Comparison of ENCODE assay signal across 9 mouse cellular contexts in the genomic region with DNA sequence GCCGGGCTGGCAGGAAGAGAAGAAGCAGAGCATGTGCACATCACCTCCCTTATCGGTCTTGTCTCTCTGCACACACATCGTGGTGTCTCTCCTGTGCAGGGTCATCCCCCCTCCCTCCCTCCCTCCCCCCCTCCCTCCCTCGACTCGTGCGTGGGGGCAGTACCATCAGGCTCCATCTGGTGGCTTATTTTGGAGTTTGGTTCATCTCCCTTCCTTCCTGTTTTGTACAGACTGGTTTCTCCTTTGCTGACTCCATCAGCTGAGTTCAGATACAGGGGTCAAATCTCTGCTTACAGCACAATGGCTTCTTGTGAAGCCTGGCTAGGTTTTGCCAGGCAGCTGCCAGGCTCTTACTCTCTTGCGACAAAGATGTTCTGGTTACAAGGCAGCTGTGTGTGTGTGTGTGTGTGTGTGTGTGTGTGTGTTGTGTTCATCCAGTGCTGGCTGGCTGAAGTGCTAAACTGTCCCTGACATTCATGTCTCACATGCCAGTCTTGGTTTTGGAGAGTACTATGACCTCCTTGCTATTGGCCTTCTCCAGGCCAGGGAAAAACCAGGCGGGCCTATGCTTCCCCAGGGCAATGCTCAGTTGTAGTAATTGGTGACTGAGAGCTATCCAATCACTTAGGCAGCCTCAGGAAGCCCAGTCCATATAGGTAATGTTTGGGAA. TPM values are rescaled to one million over a fixed set of nuclear protein-coding genes. Genes with fewer than 3 reads are reported as not detected.
DNase-seq lines count a peak whose midpoint lies in the region; ATAC-seq and TF ChIP-seq lines count a peak whose summit lies in the region.
"Had no signal": no experiment of that assay in that cellular context is flagged by ENCODE, and none has a peak within 500 bp of the region (broad histone marks: within the 10 kb centered on the region; RNA-seq: fewer than 3 reads in every experiment).

No protein-coding gene starts in this region.

- no peak overlapping the region for H3K4me2 ChIP-seq in heart, postnatal 0 days (ENCODE audit: low read depth, low read length)
- H3K4me2 ChIP-seq: midbrain, embryonic 12.5 days had no signal

- WGBS in heart, postnatal 0 days: 20% methylated on average over 8 of the region's 8 CpGs
- 18% methylated on average over 8 of the region's 8 CpGs for WGBS in heart, adult 2 months

- no peak overlapping the region for H3K9ac ChIP-seq in heart, postnatal 0 days (replicated peaks; ENCODE audit: low read depth, low read length)
- no peak overlapping the region for H3K9ac ChIP-seq in heart, adult 2 months (ENCODE audit: low read depth, low read length)
- H3K9ac ChIP-seq: midbrain, embryonic 12.5 days had no signal

- ATAC-seq in heart, postnatal 0 days (ENCODE audit: insufficient read depth, low read depth): peak; percentile 70

- H3K27me3 ChIP-seq in heart, postnatal 0 days (ENCODE audit: control insufficient read depth, insufficient read depth, low read length): no peaks in the 10 kb centered on the region
- H3K27me3 ChIP-seq in heart, adult 2 months (ENCODE audit: control insufficient read depth, insufficient read depth, low read length): no peaks in the 10 kb centered on the region
- H3K27me3 ChIP-seq: midbrain, embryonic 12.5 days had no signal

- no peaks in the 10 kb centered on the region for H3K36me3 ChIP-seq in heart, postnatal 0 days (replicated peaks; ENCODE audit: control insufficient read depth, insufficient read depth, low read length)
- H3K36me3 ChIP-seq in heart, adult 2 months (ENCODE audit: control insufficient read depth, insufficient read depth, low read length): no peaks in the 10 kb centered on the region
- H3K36me3 ChIP-seq: midbrain, embryonic 12.5 days had no signal

- no peak for TF ChIP-seq POLR2A in heart, adult 2 months (IDR thresholded peaks at IDR 0.05; ENCODE audit: insufficient read depth, low read depth, low read length)

- no peak overlapping the region for H3K4me3 ChIP-seq in heart, postnatal 0 days (ENCODE audit: low read depth, low read length)
- H3K4me3 ChIP-seq in heart, adult 2 months: no peak overlapping the region
- H3K4me3 ChIP-seq: midbrain, embryonic 12.5 days had no signal

- H3K4me1 ChIP-seq in heart, postnatal 0 days (ENCODE audit: control insufficient read depth, insufficient read depth): peaks cover 7% of the 10 kb centered on the region
- peaks cover 2% of the 10 kb centered on the region for H3K4me1 ChIP-seq in heart, adult 2 months (ENCODE audit: control insufficient read depth, insufficient read depth, low read length)

- H3K9me3 ChIP-seq in heart, postnatal 0 days (replicated peaks; ENCODE audit: control insufficient read depth, low read length): no peaks in the 10 kb centered on the region
- H3K9me3 ChIP-seq: midbrain, embryonic 12.5 days had no signal

- no peaks in the 10 kb centered on the region for H3K79me2 ChIP-seq in heart, adult 2 months (replicated peaks; ENCODE audit: control insufficient read depth, insufficient read depth, low read length)

- peak; percentile 41 for DNase-seq in heart, postnatal 0 days (ENCODE audit: low spot score)
- no peak for DNase-seq in heart, adult 2 months
- DNase-seq in right cerebral cortex, adult 18-20 months: peak; percentile 7
- DNase-seq in right cerebral cortex, postnatal 4 days: no peak
- DNase-seq in embryo, embryonic 9.5 days (ENCODE audit: extremely low spot score): peak; percentile 24
- peak; percentile 68 for DNase-seq in retina, postnatal 1 day
- no peak for DNase-seq in frontal cortex, postnatal 25 days (ENCODE audit: low spot score in 2 of 2)
- no peak for DNase-seq in kidney, adult 11 months

- no peak for TF ChIP-seq CTCF in heart, postnatal 0 days (IDR thresholded peaks at IDR 0.05; ENCODE audit: low read depth)
- TF ChIP-seq CTCF in heart, adult 2 months (IDR thresholded peaks at IDR 0.05): no peak

- H3K27ac ChIP-seq in heart, postnatal 0 days (ENCODE audit: low read depth): peak overlapping the region; percentile 57
- no peak overlapping the region for H3K27ac ChIP-seq in heart, adult 2 months
- H3K27ac ChIP-seq: midbrain, embryonic 12.5 days had no signal

- no peak for TF ChIP-seq EP300 in heart, postnatal 0 days (IDR thresholded peaks at IDR 0.05; ENCODE audit: low read depth)
- TF ChIP-seq EP300 in heart, adult 2 months (IDR thresholded peaks at IDR 0.05; ENCODE audit: insufficient read depth, low read depth, low read length): no peak

- intact Hi-C loops in heart, adult 2 months (cut with DNase I): no loop called here

RNA-seq across cellular contexts. Expression of a gene that starts 4.7 kb away (rescaled TPM):
- 2.9 and 4.4 TPM in 2 replicates for total RNA-seq in heart, postnatal 0 days (2014; rRNA removed; ENCODE audit: low replicate concordance)
- polyA plus RNA-seq in heart, postnatal 0 days (2015; fragmentation: Nextera tagmentation; extraction: Ambion mirVana): 1.0 and 1.1 TPM in 2 replicates
- 1 to 10 TPM in 1 of 2 experiments, under 1 TPM in 1; 0.55 to 1.2 TPM for total RNA-seq in heart, adult 2 months (2021)
- 1.3 and 1.5 TPM in 2 replicates for polyA plus RNA-seq in heart, adult 2 months (2012; rRNA removed)

Comparison
In these comparisons a context has a peak if more than half of its experiments do, and no peak if none do; other contexts are left out.
1. DNase-seq: peak in heart, postnatal 0 days (single experiment), right cerebral cortex, adult 18-20 months (single experiment), embryo, embryonic 9.5 days (single experiment) and retina, postnatal 1 day (single experiment); none in heart, adult 2 months (0 of 2), right cerebral cortex, postnatal 4 days (single experiment), frontal cortex, postnatal 25 days (0 of 2) and kidney, adult 11 months (single experiment).